Mouse (Mus musculus) limb, embryonic 11.5 days (tissue): ENCODE results near the gene Oit3. TPM values are rescaled to one million over a fixed set of nuclear protein-coding genes. Genes with fewer than 3 reads are reported as not detected.
A peak's percentile ranks its signal among the peaks of the same experiment; 100 is the strongest.

Source experiments
- ATAC-seq: fragments of 200-750 bp; cut with Nextera tagmentation; 2 replicates; pipeline ENCODE4 v1.8.0; 2017; ENCODE audit warnings: low read depth; ENCODE audit not compliant: insufficient number of reproducible peaks, low FRiP score, low TSS enrichment
- DNase-seq: peaks from one replicate; pipeline ENCODE4 v3.0.0-alpha.2; 2015; ENCODE audit warnings: low spot score
- H3K27ac ChIP-seq: fragments of 300-500 bp; sonication (generic); replicated peaks from 2 replicates; pipeline ENCODE4 v1.5.1; 2014; ENCODE audit warnings: low read depth, mild to moderate bottlenecking, low read length
- H3K27me3 ChIP-seq: fragments of 300-500 bp; sonication (generic); 2 replicates; pipeline ENCODE4 v1.6.1; 2014; ENCODE audit warnings: mild to moderate bottlenecking, low read length, mixed read lengths; ENCODE audit not compliant: control insufficient read depth, insufficient read depth
- H3K36me3 ChIP-seq: fragments of 300-500 bp; sonication (generic); 2 replicates; pipeline ENCODE4 v1.6.1; 2014; ENCODE audit warnings: mild to moderate bottlenecking, low read length, moderate library complexity, mixed read lengths; ENCODE audit not compliant: control insufficient read depth, insufficient read depth
- H3K4me1 ChIP-seq: fragments of 300-500 bp; sonication (generic); 2 replicates; pipeline ENCODE4 v1.6.1; 2014; ENCODE audit warnings: low read length, mixed read lengths; ENCODE audit not compliant: control insufficient read depth, insufficient read depth
- H3K4me2 ChIP-seq: fragments of 300-500 bp; sonication (generic); 2 replicates; pipeline ENCODE4 v1.6.1; 2014; ENCODE audit warnings: low read depth, mild to moderate bottlenecking, moderate library complexity; ENCODE audit not compliant: severe bottlenecking
- H3K4me3 ChIP-seq: fragments of 300-500 bp; sonication (generic); 2 replicates; pipeline ENCODE4 v1.5.1; 2014; ENCODE audit warnings: low read depth, low read length
- H3K9ac ChIP-seq: fragments of 300-500 bp; sonication (generic); 2 replicates; pipeline ENCODE4 v1.6.1; 2014; ENCODE audit warnings: mild to moderate bottlenecking, low read length
- H3K9me3 ChIP-seq: fragments of 300-500 bp; sonication (generic); 2 replicates; pipeline ENCODE4 v1.6.1; 2016; ENCODE audit warnings: low read length; ENCODE audit not compliant: control insufficient read depth
- WGBS: fragments of 180-500 bp; shearing (Covaris S2); extraction: QIAGEN DNeasy Blood & Tissue Kit; methylation state at CpG from one replicate; pipeline ENCODE4 v1.1.7; 2014; 5-methylcytosine and 5-hydroxymethylcytosine counted together
- polyA plus RNA-seq: library from polyadenylated mRNA; unstranded; fragments of >200 nt; fragmentation: Nextera tagmentation; extraction: Ambion mirVana; gene quantifications from 2 replicates; pipeline ENCODE4 v1.2.1, GENCODE M21; 2014

The Oit3 gene
- 0.31 and 1.1 TPM in 2 replicates for polyA plus RNA-seq

GRCm38 (mm10) chr10:59441735-59442134 is at the start of gene Oit3:
Gene Oit3 (minus strand): TSS chr10:59441778.
- no peak within 1 kb of the TSS for H3K4me3 ChIP-seq
- H3K4me1 ChIP-seq: no peaks in the 10 kb centered on the region
- H3K9ac ChIP-seq: no peak within 1 kb of the TSS
- H3K36me3 ChIP-seq: no peaks in the 10 kb centered on the region
- no peak within 1 kb of the TSS for H3K27ac ChIP-seq
- DNase-seq (no peak), ATAC-seq (no peak)
- no peak within 1 kb of the TSS for H3K4me2 ChIP-seq
- H3K27me3 ChIP-seq: no peaks in the 10 kb centered on the region
- H3K9me3 ChIP-seq: no peaks in the 10 kb centered on the region
- WGBS: 86% methylated on average over 11 of the region's 11 CpGs

- Histone ChIP-seq H3K9ac (no peak overlapping the region), H3K27me3 (no peaks in the 10 kb centered on the region), H3K4me2 (no peak overlapping the region), H3K4me1 (no peaks in the 10 kb centered on the region), H3K36me3 (no peaks in the 10 kb centered on the region), H3K27ac (no peak overlapping the region), H3K9me3 (no peaks in the 10 kb centered on the region), H3K4me3 (no peak overlapping the region)
- no peak for ATAC-seq
- no peak for DNase-seq
- WGBS: 86% methylated on average over 8 of the region's 8 CpGs
These were observed 49.3 kb upstream of the Oit3 start for GRCm38 (mm10) chr10:59490920-59491319.

GRCm38 (mm10) chr10:59489411-59489810 is 47.8 kb upstream of the Oit3 start:
- DNase-seq (no peak), ATAC-seq (no peak)
- no peaks in the 10 kb centered on the region for H3K9me3 ChIP-seq
- 90% methylated on average over 1 of the region's 1 CpGs for whole genome bisulfite sequencing
- H3K27ac ChIP-seq: no peak overlapping the region
- no peak overlapping the region for H3K4me2 ChIP-seq
- no peak overlapping the region for H3K9ac ChIP-seq
- H3K27me3 ChIP-seq: no peaks in the 10 kb centered on the region
- no peaks in the 10 kb centered on the region for H3K4me1 ChIP-seq
- H3K36me3 ChIP-seq: no peaks in the 10 kb centered on the region
- H3K4me3 ChIP-seq: no peak overlapping the region

GRCm38 (mm10) chr10:59487351-59487750 is 45.8 kb upstream of the Oit3 start:
- Histone ChIP-seq H3K9ac (no peak overlapping the region), H3K27ac (no peak overlapping the region), H3K36me3 (no peaks in the 10 kb centered on the region), H3K27me3 (no peaks in the 10 kb centered on the region), H3K9me3 (no peaks in the 10 kb centered on the region), H3K4me3 (no peak overlapping the region), H3K4me1 (no peaks in the 10 kb centered on the region), H3K4me2 (no peak overlapping the region)
- ATAC-seq (no peak), DNase-seq (no peak)
- WGBS: 85% methylated on average over 2 of the region's 2 CpGs

- no peak overlapping the region for H3K9ac ChIP-seq
- H3K4me1 ChIP-seq: no peaks in the 10 kb centered on the region
- H3K27me3 ChIP-seq: no peaks in the 10 kb centered on the region
- no peak overlapping the region for H3K27ac ChIP-seq
- no peak overlapping the region for H3K4me3 ChIP-seq
- H3K4me2 ChIP-seq: no peak overlapping the region
- ATAC-seq: no peak
- no peaks in the 10 kb centered on the region for H3K36me3 ChIP-seq
- H3K9me3 ChIP-seq: no peaks in the 10 kb centered on the region
- WGBS: 75% methylated on average over 6 of the region's 6 CpGs
- DNase-seq: no peak
These were observed 42.7 kb upstream of the Oit3 start for GRCm38 (mm10) chr10:59484318-59484717.

- no peak for ATAC-seq
- Histone ChIP-seq H3K4me3 (no peak overlapping the region), H3K4me2 (no peak overlapping the region), H3K9ac (no peak overlapping the region), H3K36me3 (no peaks in the 10 kb centered on the region), H3K27ac (no peak overlapping the region), H3K9me3 (no peaks in the 10 kb centered on the region), H3K27me3 (no peaks in the 10 kb centered on the region), H3K4me1 (no peaks in the 10 kb centered on the region)
- 96% methylated on average over 5 of the region's 5 CpGs for WGBS
- no peak for DNase-seq
These were observed 39.8 kb upstream of the Oit3 start for GRCm38 (mm10) chr10:59481381-59481780.

- no peak for DNase-seq
- H3K36me3 ChIP-seq: no peaks in the 10 kb centered on the region
- peaks cover 5% of the 10 kb centered on the region; the same call in 1 of the 2 replicates for H3K4me1 ChIP-seq
- no peaks in the 10 kb centered on the region for H3K27me3 ChIP-seq
- H3K9ac ChIP-seq: no peak overlapping the region
- H3K9me3 ChIP-seq: no peaks in the 10 kb centered on the region
- no peak overlapping the region for H3K27ac ChIP-seq
- 74% methylated on average over 5 of the region's 5 CpGs for WGBS
- ATAC-seq: no peak
- H3K4me2 ChIP-seq: no peak overlapping the region
- H3K4me3 ChIP-seq: no peak overlapping the region
These were observed 28.9 kb upstream of the Oit3 start for GRCm38 (mm10) chr10:59470451-59470850.

- Histone ChIP-seq H3K27ac (no peak overlapping the region), H3K9me3 (no peaks in the 10 kb centered on the region), H3K4me1 (peaks cover 5% of the 10 kb centered on the region; the same call in 1 of the 2 replicates), H3K9ac (no peak overlapping the region), H3K4me3 (no peak overlapping the region), H3K36me3 (no peaks in the 10 kb centered on the region), H3K4me2 (no peak overlapping the region), H3K27me3 (no peaks in the 10 kb centered on the region)
- DNase-seq (no peak), ATAC-seq (no peak)
- 91% methylated on average over 12 of the region's 12 CpGs for WGBS
These were observed 25.7 kb upstream of the Oit3 start for GRCm38 (mm10) chr10:59467297-59467696.

GRCm38 (mm10) chr10:59466626-59467025 is 25.0 kb upstream of the Oit3 start:
- Histone ChIP-seq H3K27ac (0 out of 2 replicates have a peak overlapping the region, but pooled peaks have one; percentile 15), H3K4me1 (peaks cover 5% of the 10 kb centered on the region; the same call in 1 of the 2 replicates), H3K4me2 (no peak overlapping the region), H3K36me3 (no peaks in the 10 kb centered on the region), H3K27me3 (no peaks in the 10 kb centered on the region), H3K9ac (no peak overlapping the region), H3K9me3 (no peaks in the 10 kb centered on the region), H3K4me3 (no peak overlapping the region)
- 50% methylated on average over 4 of the region's 4 CpGs for WGBS
- ATAC-seq (no peak), DNase-seq (no peak)
